Mouse (Mus musculus): ENCODE results near the gene Lect2. TPM values are rescaled to one million over a fixed set of nuclear protein-coding genes. Genes with fewer than 3 reads are reported as not detected.

The Lect2 gene
- polyA plus RNA-seq, 1 experiment from 2014 or later = not detected

DNA sequence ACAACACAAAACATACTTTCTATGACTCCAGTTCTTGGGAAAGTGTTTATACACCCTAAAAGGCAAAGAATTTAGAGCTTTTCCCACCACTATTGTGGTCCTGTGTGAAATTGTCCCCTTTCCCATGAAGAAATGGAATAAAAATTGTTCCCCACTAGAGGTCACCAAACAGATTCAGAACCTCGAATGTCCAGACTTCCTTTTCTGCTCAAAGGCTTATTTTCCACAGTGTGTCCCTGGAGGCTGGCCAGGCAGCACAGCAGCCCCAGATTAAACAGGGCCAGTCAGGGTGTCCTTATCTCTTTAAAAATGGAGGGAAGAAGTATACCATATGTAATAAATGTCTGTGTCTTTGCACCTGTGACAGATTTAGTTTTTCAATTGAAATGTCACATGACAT lies 7.7 kb upstream of the Lect2 start:
- Histone ChIP-seq H3K36me3 (no peaks in the 10 kb centered on the region), H3K27ac (no peak overlapping the region), H3K9me3 (no peaks in the 10 kb centered on the region), H3K4me3 (no peak overlapping the region), H3K4me1 (peaks cover 7% of the 10 kb centered on the region; the same call in 1 of the 2 replicates), H3K27me3 (no peaks in the 10 kb centered on the region), H3K9ac (no peak overlapping the region), H3K4me2 (replicated peaks) (no peak overlapping the region)
- 5% methylated on average over 1 of the region's 1 CpGs for WGBS
- ATAC-seq (ENCODE audit: insufficient number of reproducible peaks, insufficient read depth, low FRiP score, low TSS enrichment) = no peak

DNA sequence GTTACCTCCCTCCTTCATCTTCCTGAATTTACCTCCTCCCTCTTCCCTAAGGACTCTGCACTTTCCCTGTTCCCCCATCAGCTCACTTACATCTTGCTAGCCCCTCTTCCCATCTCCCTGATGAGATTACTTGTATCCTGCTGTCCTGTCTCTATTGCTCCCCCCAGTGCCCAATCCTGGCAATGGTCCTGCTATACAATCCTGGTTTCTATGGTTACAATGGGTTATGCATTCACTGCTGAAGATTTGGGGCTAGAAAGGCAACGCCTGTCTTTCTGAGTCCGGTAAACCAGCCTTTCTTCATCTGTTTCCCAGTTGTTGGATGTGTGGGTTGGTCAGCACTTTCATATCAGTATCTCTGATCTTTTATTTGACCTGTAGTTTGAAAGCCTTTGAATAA lies 6.1 kb upstream of the Lect2 start:
- peaks cover 7% of the 10 kb centered on the region; the same call in 1 of the 2 replicates for H3K4me1 ChIP-seq
- no peaks in the 10 kb centered on the region for H3K27me3 ChIP-seq
- no peak overlapping the region for H3K4me3 ChIP-seq
- no peaks in the 10 kb centered on the region for H3K36me3 ChIP-seq
- no peaks in the 10 kb centered on the region for H3K9me3 ChIP-seq
- no peak overlapping the region for H3K9ac ChIP-seq
- no peak overlapping the region for H3K27ac ChIP-seq
- H3K4me2 ChIP-seq (replicated peaks) = no peak overlapping the region
- no peak for ATAC-seq (ENCODE audit: insufficient number of reproducible peaks, insufficient read depth, low FRiP score, low TSS enrichment)
- WGBS = 12% methylated on average over 2 of the region's 2 CpGs

DNA sequence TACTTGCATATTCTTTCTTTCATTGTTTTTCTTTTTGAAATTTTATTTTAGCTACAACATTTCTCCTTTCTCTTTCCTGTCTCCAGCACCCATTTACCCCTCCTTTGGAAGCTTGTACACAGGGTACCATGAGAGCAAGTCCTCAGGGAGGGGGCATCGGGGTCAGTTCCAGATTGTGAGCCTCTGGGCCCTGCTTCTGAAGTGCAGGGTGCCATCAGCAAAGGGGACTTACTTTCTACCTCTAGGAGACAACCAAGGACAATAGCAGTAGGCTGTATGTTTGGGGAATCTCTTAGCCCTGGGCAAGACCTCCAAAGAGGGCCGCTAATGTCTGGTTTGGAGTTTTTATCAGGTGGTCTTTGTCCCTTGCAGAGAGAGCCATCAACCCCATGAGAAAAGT lies 5.6 kb upstream of the Lect2 start:
- WGBS = 39% methylated on average over 2 of the region's 2 CpGs
- Histone ChIP-seq H3K9me3 (no peaks in the 10 kb centered on the region), H3K9ac (no peak overlapping the region), H3K4me1 (peaks cover 7% of the 10 kb centered on the region; the same call in 1 of the 2 replicates), H3K4me2 (replicated peaks) (no peak overlapping the region), H3K4me3 (no peak overlapping the region), H3K27ac (no peak overlapping the region), H3K36me3 (no peaks in the 10 kb centered on the region), H3K27me3 (no peaks in the 10 kb centered on the region)
- no peak for ATAC-seq (ENCODE audit: insufficient number of reproducible peaks, insufficient read depth, low FRiP score, low TSS enrichment)

DNA sequence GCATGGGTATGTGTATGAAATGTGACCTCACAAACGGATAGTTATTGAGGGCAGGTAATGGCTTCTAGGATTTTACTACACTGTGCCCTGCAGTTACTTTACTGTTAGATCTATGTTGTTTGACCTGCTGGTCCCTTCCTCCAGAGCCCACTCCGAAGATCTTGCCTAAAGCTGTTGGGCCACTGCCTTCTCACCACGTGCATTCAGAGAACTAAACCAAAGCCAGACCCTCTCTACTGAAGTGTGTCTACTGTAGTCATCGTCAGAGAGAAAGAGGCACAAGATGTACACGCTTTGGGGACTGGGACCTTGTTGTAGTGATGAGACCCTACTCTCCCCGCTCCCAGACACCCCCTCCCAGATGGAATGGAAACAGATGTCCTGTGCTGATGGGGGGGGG lies 3.4 kb upstream of the Lect2 start:
- H3K4me3 ChIP-seq = no peak overlapping the region
- no peak overlapping the region for H3K9ac ChIP-seq
- 65% methylated on average over 6 of the region's 6 CpGs for WGBS
- no peak overlapping the region for H3K4me2 ChIP-seq (replicated peaks)
- no peak overlapping the region for H3K27ac ChIP-seq
- no peak for ATAC-seq (ENCODE audit: insufficient number of reproducible peaks, insufficient read depth, low FRiP score, low TSS enrichment)
- H3K36me3 ChIP-seq = no peaks in the 10 kb centered on the region
- H3K9me3 ChIP-seq = no peaks in the 10 kb centered on the region
- H3K4me1 ChIP-seq = peaks cover 7% of the 10 kb centered on the region; the same call in 1 of the 2 replicates
- H3K27me3 ChIP-seq = no peaks in the 10 kb centered on the region

DNA sequence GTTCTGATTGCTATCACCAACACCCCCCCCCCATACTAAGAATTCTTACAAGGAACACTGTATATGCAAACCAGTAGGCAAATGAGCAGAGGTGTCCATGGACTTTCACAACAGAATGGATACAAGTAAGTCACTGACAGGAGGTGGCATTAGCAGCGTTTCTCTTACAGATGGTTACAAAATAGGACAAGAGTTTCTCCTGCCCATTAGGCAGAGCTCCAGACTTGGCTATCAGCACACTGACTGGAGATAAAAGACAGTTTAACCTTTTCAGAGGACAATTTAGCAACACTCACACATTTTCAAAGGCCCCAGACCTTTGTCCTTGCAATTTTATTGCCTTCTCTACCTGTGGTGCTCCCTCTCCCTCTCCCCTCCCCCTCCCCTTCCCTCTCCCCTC lies 2.3 kb upstream of the Lect2 start:
- WGBS = 65% methylated on average over 1 of the region's 1 CpGs
- ATAC-seq (ENCODE audit: insufficient number of reproducible peaks, insufficient read depth, low FRiP score, low TSS enrichment) = no peak
- no peaks in the 10 kb centered on the region for H3K36me3 ChIP-seq
- no peak overlapping the region for H3K4me3 ChIP-seq
- no peak overlapping the region for H3K9ac ChIP-seq
- H3K27ac ChIP-seq = no peak overlapping the region
- H3K4me2 ChIP-seq (replicated peaks) = no peak overlapping the region
- no peaks in the 10 kb centered on the region for H3K27me3 ChIP-seq
- no peaks in the 10 kb centered on the region for H3K9me3 ChIP-seq
- H3K4me1 ChIP-seq = peaks cover 7% of the 10 kb centered on the region; the same call in 1 of the 2 replicates

DNA sequence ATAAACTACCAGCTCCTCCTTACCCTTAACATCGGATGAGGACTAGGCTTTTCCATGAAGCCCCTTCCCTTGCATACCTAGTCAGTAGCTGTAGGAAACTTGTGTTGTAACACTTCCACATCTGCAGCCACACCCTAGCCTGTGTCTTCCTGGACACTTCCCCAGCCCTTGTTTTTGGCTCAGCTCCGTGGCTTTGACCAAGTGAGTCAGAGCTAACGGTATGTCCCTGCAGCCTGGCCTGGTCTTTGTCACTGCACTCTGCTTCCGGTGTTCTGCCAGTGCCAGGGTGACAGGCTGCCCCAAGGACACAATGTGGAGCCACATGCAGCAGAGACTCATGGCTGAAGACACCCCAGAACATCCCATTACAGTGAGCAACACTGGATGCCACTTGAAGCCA lies 1.1 kb upstream of the Lect2 start:
- Histone ChIP-seq H3K9ac (no peak overlapping the region), H3K9me3 (no peaks in the 10 kb centered on the region), H3K4me1 (peaks cover 4% of the 10 kb centered on the region; the same call in 1 of the 2 replicates), H3K4me3 (no peak overlapping the region), H3K27me3 (no peaks in the 10 kb centered on the region), H3K27ac (no peak overlapping the region), H3K36me3 (no peaks in the 10 kb centered on the region), H3K4me2 (replicated peaks) (no peak overlapping the region)
- 82% methylated on average over 4 of the region's 4 CpGs for WGBS
- ATAC-seq (ENCODE audit: insufficient number of reproducible peaks, insufficient read depth, low FRiP score, low TSS enrichment) = no peak

DNA sequence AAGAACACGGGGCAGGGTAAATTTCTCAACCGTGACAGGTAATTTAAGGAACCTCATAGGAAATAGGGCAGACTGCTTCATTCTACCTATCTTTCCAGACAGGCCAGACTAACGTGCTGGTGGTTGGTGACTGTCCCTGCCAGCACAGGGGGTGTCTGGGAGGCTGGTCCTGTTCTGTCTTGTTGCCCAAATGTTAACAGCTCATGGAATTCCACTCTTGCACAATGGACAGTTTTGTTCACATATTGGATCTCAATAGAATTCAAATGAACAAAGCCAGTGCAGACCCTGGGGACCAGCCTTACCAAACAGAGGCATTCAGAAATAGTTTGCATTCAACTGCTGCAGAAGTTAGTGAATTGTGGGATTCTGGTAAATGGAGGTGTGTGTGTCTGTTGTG lies 3.3 kb downstream of the Lect2 start:
- H3K27me3 ChIP-seq = no peaks in the 10 kb centered on the region
- no peak overlapping the region for H3K4me3 ChIP-seq
- H3K36me3 ChIP-seq = no peaks in the 10 kb centered on the region
- WGBS = 53% methylated on average over 3 of the region's 3 CpGs
- no peak for ATAC-seq (ENCODE audit: insufficient number of reproducible peaks, insufficient read depth, low FRiP score, low TSS enrichment)
- H3K9me3 ChIP-seq = no peaks in the 10 kb centered on the region
- no peaks in the 10 kb centered on the region for H3K4me1 ChIP-seq
- H3K4me2 ChIP-seq (replicated peaks) = no peak overlapping the region
- no peak overlapping the region for H3K9ac ChIP-seq
- no peak overlapping the region for H3K27ac ChIP-seq

DNA sequence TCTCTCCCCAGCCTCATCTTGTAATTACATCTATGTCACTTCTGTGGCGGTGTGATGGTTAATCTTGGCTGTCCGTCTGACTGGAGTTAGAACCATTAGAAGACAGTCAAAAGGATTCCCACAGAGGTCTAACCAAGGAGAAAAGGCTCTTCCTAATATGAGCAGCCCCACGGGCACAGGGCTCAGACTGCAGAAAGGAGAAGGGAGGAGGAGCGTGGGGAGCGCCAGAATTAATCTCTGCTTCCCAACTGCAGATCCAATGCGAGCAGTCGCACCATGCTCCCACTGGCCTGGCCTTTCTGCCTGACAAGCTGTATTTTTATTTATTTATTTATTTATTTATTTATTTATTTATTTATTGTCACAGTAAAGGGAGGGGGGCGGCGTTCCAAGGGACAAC lies 4.5 kb downstream of the Lect2 start:
- no peaks in the 10 kb centered on the region for H3K36me3 ChIP-seq
- H3K4me3 ChIP-seq = no peak overlapping the region
- no peaks in the 10 kb centered on the region for H3K27me3 ChIP-seq
- H3K4me1 ChIP-seq = no peaks in the 10 kb centered on the region
- ATAC-seq (ENCODE audit: insufficient number of reproducible peaks, insufficient read depth, low FRiP score, low TSS enrichment) = no peak
- WGBS = 66% methylated on average over 9 of the region's 9 CpGs
- no peak overlapping the region for H3K9ac ChIP-seq
- H3K9me3 ChIP-seq = no peaks in the 10 kb centered on the region
- H3K27ac ChIP-seq = no peak overlapping the region
- H3K4me2 ChIP-seq (replicated peaks) = no peak overlapping the region

DNA sequence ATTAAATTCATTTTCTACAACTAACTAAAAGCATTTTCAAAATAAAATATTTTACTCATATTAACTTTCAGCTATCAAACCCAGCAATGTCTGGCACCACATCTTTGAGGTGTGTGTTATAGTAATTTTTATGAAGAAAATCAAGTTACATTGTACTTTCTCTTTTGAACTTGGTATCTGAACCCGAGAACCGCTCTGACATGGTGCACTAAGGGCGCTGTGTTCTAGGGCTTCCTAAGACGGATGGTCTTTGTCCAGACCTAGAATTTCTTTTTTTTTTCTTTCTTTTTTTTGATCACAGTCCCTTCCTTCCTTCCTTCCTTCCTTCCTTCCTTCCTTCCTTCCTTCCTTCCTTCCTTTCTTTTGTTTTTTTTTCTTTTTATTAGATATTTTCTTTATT lies 8.5 kb downstream of the Lect2 start:
- no peak overlapping the region for H3K27ac ChIP-seq
- H3K36me3 ChIP-seq = no peaks in the 10 kb centered on the region
- H3K4me3 ChIP-seq = no peak overlapping the region
- no peak overlapping the region for H3K4me2 ChIP-seq (replicated peaks)
- H3K27me3 ChIP-seq = no peaks in the 10 kb centered on the region
- WGBS = 88% methylated on average over 4 of the region's 4 CpGs
- no peak for ATAC-seq (ENCODE audit: insufficient number of reproducible peaks, insufficient read depth, low FRiP score, low TSS enrichment)
- H3K4me1 ChIP-seq = no peaks in the 10 kb centered on the region
- no peak overlapping the region for H3K9ac ChIP-seq
- H3K9me3 ChIP-seq = 0 out of 2 replicates have a peak, but pooled peaks cover 3% of the 10 kb centered on the region

DNA sequence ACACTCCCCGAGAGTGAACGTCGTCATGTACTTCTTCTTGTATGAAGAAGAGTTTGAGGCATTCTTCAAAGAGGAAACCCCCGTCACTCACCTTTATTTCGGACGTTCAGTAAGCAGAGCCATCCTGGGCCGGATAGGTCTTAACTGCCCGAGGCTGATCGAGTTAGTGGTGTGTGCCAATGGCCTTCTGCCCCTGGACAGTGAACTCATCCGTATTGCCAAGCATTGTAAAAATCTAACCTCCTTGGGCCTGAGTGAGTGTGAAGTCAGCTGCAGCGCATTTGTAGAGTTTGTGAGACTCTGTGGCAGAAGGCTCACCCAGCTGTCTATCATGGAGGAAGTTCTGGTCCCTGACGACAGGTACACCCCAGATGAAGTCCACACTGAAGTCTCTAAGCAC lies 11.3 kb downstream of the Lect2 start:
- H3K4me1 ChIP-seq = no peaks in the 10 kb centered on the region
- WGBS = 82% methylated on average over 12 of the region's 12 CpGs

DNA sequence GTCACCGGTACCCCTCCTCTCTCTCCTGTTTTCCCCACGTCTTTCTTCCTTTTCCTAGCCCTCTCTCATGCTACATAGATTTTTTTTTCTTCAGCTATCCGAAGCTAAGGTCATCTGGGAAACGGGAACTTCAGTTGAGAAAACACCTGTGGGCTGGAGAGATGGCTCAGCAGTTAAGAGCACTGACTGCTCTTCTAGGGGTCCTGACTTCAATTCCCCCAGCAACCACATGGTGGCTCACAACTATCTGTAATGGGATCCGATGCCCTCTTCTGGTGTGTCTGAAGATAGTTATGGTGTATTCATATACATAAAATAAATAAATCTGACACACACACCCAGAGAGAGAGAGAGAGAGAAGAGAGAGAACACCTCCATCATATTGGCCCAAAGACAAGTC lies 12.7 kb downstream of the Lect2 start:
- no peaks in the 10 kb centered on the region for H3K4me1 ChIP-seq
- no peak overlapping the region for H3K27ac ChIP-seq
- no peak overlapping the region for H3K4me3 ChIP-seq
- no peaks in the 10 kb centered on the region for H3K27me3 ChIP-seq
- 75% methylated on average over 5 of the region's 5 CpGs for WGBS
- H3K9me3 ChIP-seq = 0 out of 2 replicates have a peak, but pooled peaks cover 4% of the 10 kb centered on the region
- H3K36me3 ChIP-seq = no peaks in the 10 kb centered on the region
- H3K9ac ChIP-seq = no peak overlapping the region
- no peak overlapping the region for H3K4me2 ChIP-seq (replicated peaks)
- ATAC-seq (ENCODE audit: insufficient number of reproducible peaks, insufficient read depth, low FRiP score, low TSS enrichment) = no peak

More for the DNA sequence above, 11.3 kb downstream of the Lect2 start:
- Histone ChIP-seq H3K9me3 (0 out of 2 replicates have a peak, but pooled peaks cover 4% of the 10 kb centered on the region), H3K36me3 (no peaks in the 10 kb centered on the region), H3K4me2 (replicated peaks) (no peak overlapping the region), H3K27me3 (no peaks in the 10 kb centered on the region), H3K27ac (no peak overlapping the region), H3K9ac (no peak overlapping the region), H3K4me3 (no peak overlapping the region)
- no peak for ATAC-seq (ENCODE audit: insufficient number of reproducible peaks, insufficient read depth, low FRiP score, low TSS enrichment)

DNA sequence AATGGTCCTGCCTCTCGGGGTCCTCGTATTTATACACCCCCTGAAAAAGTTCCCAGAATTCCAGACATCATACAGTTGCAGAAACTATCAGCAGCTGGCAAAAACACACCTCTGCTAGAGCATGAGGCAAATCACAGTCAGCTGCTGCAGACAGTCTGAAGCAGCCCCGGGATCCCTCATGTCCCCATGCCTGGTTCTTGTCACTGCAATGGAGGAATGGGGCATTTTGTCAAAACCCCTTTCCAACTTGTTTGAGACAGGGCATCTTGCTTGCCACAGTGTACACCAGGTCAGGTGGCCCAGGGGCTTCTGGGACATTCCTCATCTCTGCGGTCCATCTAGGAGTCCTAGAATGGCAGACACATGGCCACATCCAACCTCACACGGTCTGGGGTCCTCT lies 13.4 kb downstream of the Lect2 start:
- Histone ChIP-seq H3K27me3 (no peaks in the 10 kb centered on the region), H3K4me2 (replicated peaks) (no peak overlapping the region), H3K36me3 (no peaks in the 10 kb centered on the region), H3K4me3 (no peak overlapping the region), H3K9ac (no peak overlapping the region), H3K9me3 (0 out of 2 replicates have a peak, but pooled peaks cover 4% of the 10 kb centered on the region), H3K27ac (no peak overlapping the region), H3K4me1 (no peaks in the 10 kb centered on the region)
- ATAC-seq (ENCODE audit: insufficient number of reproducible peaks, insufficient read depth, low FRiP score, low TSS enrichment) = no peak
- 80% methylated on average over 5 of the region's 5 CpGs for WGBS

DNA sequence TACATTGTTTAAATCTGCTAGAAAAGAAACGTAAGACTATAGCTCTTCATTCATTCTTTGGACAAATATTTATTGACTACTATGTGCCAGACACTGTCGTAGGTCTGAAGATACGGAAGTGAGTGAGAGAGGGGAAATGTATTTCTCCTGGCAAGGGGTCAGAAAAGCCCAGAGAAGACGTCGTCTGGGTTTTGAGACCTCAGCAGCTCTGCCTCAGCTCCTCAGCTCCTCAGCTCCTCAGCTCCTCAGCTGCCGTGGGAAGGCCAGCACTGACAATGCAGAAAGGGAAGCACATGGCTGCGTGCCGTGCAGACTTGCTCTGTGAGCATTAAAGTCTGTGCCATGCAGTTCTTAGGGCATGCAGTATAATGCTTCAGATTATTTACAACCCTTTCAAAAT lies 18.6 kb downstream of the Lect2 start:
- H3K9ac ChIP-seq = no peak overlapping the region
- 69% methylated on average over 8 of the region's 8 CpGs for WGBS

More for the DNA sequence above, 18.6 kb downstream of the Lect2 start:
- Histone ChIP-seq H3K4me3 (no peak overlapping the region), H3K4me2 (replicated peaks) (no peak overlapping the region), H3K36me3 (no peaks in the 10 kb centered on the region), H3K4me1 (no peaks in the 10 kb centered on the region), H3K27ac (no peak overlapping the region), H3K27me3 (no peaks in the 10 kb centered on the region), H3K9me3 (no peaks in the 10 kb centered on the region)
- no peak for ATAC-seq (ENCODE audit: insufficient number of reproducible peaks, insufficient read depth, low FRiP score, low TSS enrichment)
